Mouse (Mus musculus) heart, postnatal 0 days (tissue): Measurements from ENCODE around the gene Uaca. TPM values are rescaled to one million over a fixed set of nuclear protein-coding genes. Genes with fewer than 3 reads are reported as not detected.

Experiments
- ATAC-seq: fragments of 200-750 bp; cut with Nextera tagmentation; 2 replicates; pipeline ENCODE4 v1.8.0; 2017; ENCODE audit warnings: low read depth, moderate number of reproducible peaks, moderate library complexity; ENCODE audit not compliant: insufficient read depth
- DNase-seq: peaks from one replicate; pipeline ENCODE4 v3.0.0-alpha.2; 2016; ENCODE audit warnings: low spot score
- H3K27ac ChIP-seq: fragments of 300-500 bp; sonication (generic); 2 replicates; pipeline ENCODE4 v1.5.1; 2014; ENCODE audit warnings: low read depth, mild to moderate bottlenecking
- H3K27me3 ChIP-seq: fragments of 300-500 bp; sonication (generic); 2 replicates; pipeline ENCODE4 v1.6.1; 2014; ENCODE audit warnings: low read length, mixed read lengths; ENCODE audit not compliant: control insufficient read depth, insufficient read depth
- H3K36me3 ChIP-seq: fragments of 300-500 bp; sonication (generic); replicated peaks from 2 replicates; pipeline ENCODE4 v1.6.1; 2014; ENCODE audit warnings: low read length, mixed read lengths; ENCODE audit not compliant: control insufficient read depth, insufficient read depth
- H3K4me1 ChIP-seq: fragments of 300-500 bp; sonication (generic); 2 replicates; pipeline ENCODE4 v1.6.1; 2014; ENCODE audit warnings: antibody characterized with exemption; ENCODE audit not compliant: control insufficient read depth, insufficient read depth
- H3K4me2 ChIP-seq: fragments of 300-500 bp; sonication (generic); 2 replicates; pipeline ENCODE4 v1.6.1; 2014; ENCODE audit warnings: low read depth, mild to moderate bottlenecking, low read length, moderate library complexity
- H3K4me3 ChIP-seq: fragments of 300-500 bp; sonication (generic); 2 replicates; pipeline ENCODE4 v1.5.1; 2014; ENCODE audit warnings: low read depth, low read length
- H3K9ac ChIP-seq: fragments of 300-500 bp; sonication (generic); replicated peaks from 2 replicates; pipeline ENCODE4 v1.6.1; 2014; ENCODE audit warnings: low read depth, low read length, mixed read lengths
- H3K9me3 ChIP-seq: fragments of 300-500 bp; sonication (generic); replicated peaks from 2 replicates; pipeline ENCODE4 v1.6.1; 2016; ENCODE audit warnings: low read length; ENCODE audit not compliant: control insufficient read depth
- CTCF ChIP-seq: IDR thresholded peaks from 2 replicates; pipeline ENCODE4 v1.5.1; 2016; ENCODE audit warnings: antibody characterized with exemption, control low read depth, low read depth
- EP300 ChIP-seq: IDR thresholded peaks from 2 replicates; pipeline ENCODE4 v1.6.1; 2016; ENCODE audit warnings: antibody characterized with exemption, low read depth
- WGBS: fragments of 180-500 bp; shearing (Covaris S2); extraction: QIAGEN DNeasy Blood & Tissue Kit; methylation state at CpG from one replicate; pipeline ENCODE4 v1.1.7; 2014; 5-methylcytosine and 5-hydroxymethylcytosine counted together
- polyA plus RNA-seq: library from polyadenylated mRNA; unstranded; fragments of >200 nt; fragmentation: Nextera tagmentation; extraction: Ambion mirVana; gene quantifications from 2 replicates; pipeline ENCODE4 v1.2.1, GENCODE M21; 2015
- total RNA-seq: library from RNA; depleted of rRNA; stranded (reverse); fragments of >200 nt; gene quantifications from 2 replicates; pipeline ENCODE4 v1.2.3, GENCODE M21; 2014; ENCODE audit warnings: low replicate concordance

Gene Uaca
- total and polyA plus RNA-seq, 2 experiments from 2014 or later: 5.5 to 18.6 TPM

DNA sequence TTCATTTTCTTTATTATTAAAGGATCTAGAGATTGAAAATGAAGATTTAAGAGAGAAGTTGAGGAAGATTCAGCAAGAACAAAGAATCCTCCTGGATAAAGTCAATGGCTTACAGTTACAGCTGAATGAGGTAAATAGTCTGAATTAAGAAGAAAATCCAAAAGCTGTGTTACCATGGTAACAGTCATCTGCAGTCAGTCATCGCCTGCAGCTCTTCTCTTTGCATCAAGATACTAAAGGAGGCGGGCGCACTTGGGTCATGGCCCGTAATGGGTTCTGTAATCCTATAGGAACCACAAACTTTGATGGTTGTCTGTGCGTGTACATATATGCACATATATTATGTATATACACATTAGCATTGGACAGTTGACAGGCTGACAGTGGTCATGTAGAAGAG lies 66.7 kb downstream of the Uaca start:
- no peak overlapping the region for H3K9ac ChIP-seq
- WGBS: 95% methylated on average over 5 of the region's 5 CpGs
- H3K27me3 ChIP-seq: no peaks in the 10 kb centered on the region
- no peak overlapping the region for H3K4me2 ChIP-seq
- H3K36me3 ChIP-seq: peaks cover 57% of the 10 kb centered on the region
- TF ChIP-seq EP300 (no peak), CTCF (no peak)
- H3K4me3 ChIP-seq: no peak overlapping the region
- DNase-seq (no peak), ATAC-seq (no peak)
- H3K27ac ChIP-seq: no peak overlapping the region
- no peaks in the 10 kb centered on the region for H3K4me1 ChIP-seq
- no peaks in the 10 kb centered on the region for H3K9me3 ChIP-seq

- H3K27ac ChIP-seq: peak overlapping the region; percentile 84
- no peak overlapping the region for H3K4me3 ChIP-seq
- H3K4me1 ChIP-seq: no peaks in the 10 kb centered on the region
- DNase-seq (no peak), ATAC-seq (no peak)
- peaks cover 63% of the 10 kb centered on the region for H3K36me3 ChIP-seq
- TF ChIP-seq EP300 (no peak), CTCF (no peak)
- no peaks in the 10 kb centered on the region for H3K27me3 ChIP-seq
- no peak overlapping the region for H3K9ac ChIP-seq
- H3K4me2 ChIP-seq: no peak overlapping the region
- 69% methylated on average over 9 of the region's 9 CpGs for WGBS
- no peaks in the 10 kb centered on the region for H3K9me3 ChIP-seq
These were observed 70.3 kb downstream of the Uaca start for GRCm38 (mm10) chr9:60864664-60865063.

- 51% methylated on average over 4 of the region's 4 CpGs for WGBS
- Histone ChIP-seq H3K4me3 (0 out of 2 replicates have a peak overlapping the region, but pooled peaks have one; percentile 19), H3K4me1 (no peaks in the 10 kb centered on the region), H3K36me3 (peaks cover 65% of the 10 kb centered on the region), H3K27me3 (no peaks in the 10 kb centered on the region), H3K9me3 (no peaks in the 10 kb centered on the region), H3K27ac (peak overlapping the region; percentile 84), H3K4me2 (peak overlapping the region; percentile 45), H3K9ac (no peak overlapping the region)
- DNase-seq: peak; percentile 56
- no peak for TF ChIP-seq CTCF
- peak; percentile 76 for TF ChIP-seq EP300
- peak; percentile 83 for ATAC-seq
These were observed 71.5 kb downstream of the Uaca start for GRCm38 (mm10) chr9:60865866-60866265.

DNA sequence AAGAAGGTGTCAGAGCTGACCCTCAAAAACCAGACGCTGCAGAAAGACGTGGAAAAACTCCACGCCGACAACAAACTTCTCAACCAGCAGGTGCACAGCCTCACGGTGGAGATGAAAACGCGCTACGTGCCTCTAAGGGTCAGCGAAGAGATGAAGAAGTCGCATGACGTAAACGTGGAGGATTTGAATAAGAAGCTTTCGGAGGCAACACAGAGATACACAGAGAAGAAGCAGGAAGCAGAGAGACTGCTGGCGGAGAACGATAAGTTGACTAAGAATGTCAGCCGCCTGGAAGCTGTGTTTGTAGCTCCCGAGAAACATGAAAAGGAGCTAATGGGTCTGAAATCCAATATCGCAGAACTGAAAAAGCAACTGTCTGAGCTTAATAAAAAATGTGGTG lies 76.1 kb downstream of the Uaca start:
- no peak overlapping the region for H3K9ac ChIP-seq
- H3K36me3 ChIP-seq: peaks cover 72% of the 10 kb centered on the region
- H3K27ac ChIP-seq: no peak overlapping the region
- no peak for TF ChIP-seq CTCF
- no peak for TF ChIP-seq EP300
- H3K4me1 ChIP-seq: no peaks in the 10 kb centered on the region
- H3K9me3 ChIP-seq: no peaks in the 10 kb centered on the region
- no peaks in the 10 kb centered on the region for H3K27me3 ChIP-seq
- H3K4me2 ChIP-seq: no peak overlapping the region
- H3K4me3 ChIP-seq: no peak overlapping the region
- 88% methylated on average over 18 of the region's 18 CpGs for WGBS
- DNase-seq (no peak), ATAC-seq (no peak)

GRCm38 (mm10) chr9:60870919-60871503 lies 76.7 kb downstream of the Uaca start:
- DNase-seq (no peak), ATAC-seq (no peak)
- Histone ChIP-seq H3K27me3 (no peaks in the 10 kb centered on the region), H3K4me2 (no peak overlapping the region), H3K27ac (no peak overlapping the region), H3K36me3 (peaks cover 74% of the 10 kb centered on the region), H3K9ac (no peak overlapping the region), H3K4me1 (no peaks in the 10 kb centered on the region), H3K9me3 (no peaks in the 10 kb centered on the region), H3K4me3 (no peak overlapping the region)
- WGBS: 77% methylated on average over 28 of the region's 28 CpGs
- TF ChIP-seq EP300 (no peak), CTCF (no peak)
